ENCODE assay signal across 8 mouse cellular contexts in the genomic region with DNA sequence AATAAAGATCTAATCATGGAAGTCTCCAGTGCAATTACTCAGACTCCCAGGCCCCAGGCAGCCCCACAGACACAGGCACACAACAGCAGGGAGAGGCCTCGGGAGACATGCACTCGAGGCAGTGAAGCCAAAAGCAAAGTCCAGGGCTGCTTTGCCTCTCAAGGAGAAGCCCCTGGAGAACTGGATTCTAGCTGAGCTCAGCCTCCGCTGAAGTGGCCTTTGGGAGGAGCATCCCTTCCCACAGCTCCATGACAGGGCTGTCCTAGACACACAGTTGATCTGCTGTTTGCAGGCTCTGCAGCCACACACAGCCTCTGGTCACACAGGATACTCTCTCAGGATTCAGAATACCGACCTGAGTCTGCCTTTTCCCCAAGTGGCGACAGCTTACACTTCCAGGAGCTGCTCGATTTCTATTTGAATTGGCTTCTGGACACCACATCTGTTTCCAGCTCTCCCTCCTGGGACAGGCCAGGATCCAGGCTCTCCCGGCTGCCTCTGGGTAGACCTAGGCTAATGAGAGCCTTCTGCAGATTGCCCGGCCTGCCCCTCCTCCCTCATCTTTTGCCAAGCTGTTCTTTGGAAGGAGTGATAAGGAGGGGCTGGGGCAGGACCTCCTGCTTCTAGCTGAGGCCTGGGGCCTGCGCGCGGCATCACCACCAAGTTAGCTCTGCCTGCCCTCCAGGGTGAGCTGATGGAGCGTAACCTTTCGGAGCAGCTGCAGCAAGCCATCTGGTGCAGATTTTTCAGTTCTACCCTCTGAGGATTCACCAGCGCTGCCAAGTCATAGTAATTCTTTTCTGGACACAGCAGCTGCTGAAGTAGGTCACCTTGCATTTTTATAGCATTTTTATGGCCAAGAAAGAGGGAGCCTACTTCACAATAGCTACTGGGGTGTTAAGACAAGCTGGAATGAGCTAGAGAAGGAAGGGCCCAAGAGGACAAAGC. TPM values are rescaled to one million over a fixed set of nuclear protein-coding genes. Genes with fewer than 3 reads are reported as not detected.
A peak's percentile ranks its signal among the peaks of the same experiment; 100 is the strongest.
DNase-seq lines count a peak whose midpoint lies in the region; ATAC-seq lines count a peak whose summit lies in the region.

No protein-coding gene starts in this region.

- intact Hi-C loops in left cerebral cortex, postnatal 36 days (cut with DNase I), result loop anchor here (10.0 kb wide), 1 partner anchor 435 kb away; no protein-coding TSS in a partner anchor

- H3K27ac ChIP-seq in limb, embryonic 10.5 days, result peak overlapping the region; percentile 73
- peak overlapping the region; percentile 26; the same call in 1 of the 2 replicates for H3K27ac ChIP-seq in stomach, embryonic 15.5 days

- H3K9ac ChIP-seq in stomach, embryonic 15.5 days, result no peak overlapping the region

- ATAC-seq in stomach, embryonic 15.5 days (ENCODE audit: insufficient read depth, low FRiP score, low read depth), result no peak
- ATAC-seq in erythroid progenitor cell, adult 5-6 weeks (replicated peaks; ENCODE audit: low FRiP score, poor library complexity, severe bottlenecking), result no peak

- 15% methylated on average over 14 of the region's 14 CpGs for WGBS in limb, embryonic 10.5 days
- WGBS in stomach, embryonic 15.5 days, result 41% methylated on average over 14 of the region's 14 CpGs

- peak; percentile 62 to 73 for DNase-seq in left cerebral cortex, postnatal 36 days (ENCODE audit: low spot score in 2 of 2)
- no peak for DNase-seq in left cerebral cortex, adult 11 months (ENCODE audit: low spot score)
- DNase-seq in embryo, embryonic 10.5 days (ENCODE audit: low spot score), result peak; percentile 79
- peak; percentile 80 to 84 for DNase-seq in heart, adult 9 months (ENCODE audit: low spot score in 2 of 2)
- peak; percentile 68 for DNase-seq in limb, embryonic 10.5 days (ENCODE audit: low spot score)
- DNase-seq in spleen, postnatal 14 days (ENCODE audit: low spot score in 2 of 2), result no peak

- H3K9me3 ChIP-seq in limb, embryonic 10.5 days (replicated peaks), result no peaks in the 10 kb centered on the region
- no peaks in the 10 kb centered on the region for H3K9me3 ChIP-seq in stomach, embryonic 15.5 days

- no peak overlapping the region for H3K4me2 ChIP-seq in stomach, embryonic 15.5 days

- no peaks in the 10 kb centered on the region for H3K27me3 ChIP-seq in limb, embryonic 10.5 days (ENCODE audit: low read depth, poor library complexity, severe bottlenecking)
- H3K27me3 ChIP-seq in stomach, embryonic 15.5 days (replicated peaks), result no peaks in the 10 kb centered on the region

- H3K36me3 ChIP-seq in limb, embryonic 10.5 days, result peaks cover 50% of the 10 kb centered on the region
- no peaks in the 10 kb centered on the region for H3K36me3 ChIP-seq in stomach, embryonic 15.5 days

- no peak overlapping the region for H3K4me3 ChIP-seq in limb, embryonic 10.5 days
- no peak overlapping the region for H3K4me3 ChIP-seq in stomach, embryonic 15.5 days (replicated peaks)

- H3K4me1 ChIP-seq in limb, embryonic 10.5 days, result peaks cover 72% of the 10 kb centered on the region
- peaks cover 37% of the 10 kb centered on the region for H3K4me1 ChIP-seq in stomach, embryonic 15.5 days

RNA-seq across cellular contexts. Expression of gene BC034090, which starts 14.5 kb away (rescaled TPM):
- 10 to 100 TPM; 12.3 to 12.7 TPM for total RNA-seq in left cerebral cortex, postnatal 36 days (2021)
- polyA plus RNA-seq in limb, embryonic 10.5 days (2016; fragmentation: Nextera tagmentation; extraction: Ambion mirVana), result 5.2 and 6.8 TPM in 2 replicates
- polyA plus RNA-seq in stomach, embryonic 15.5 days (2015; fragmentation: Nextera tagmentation; extraction: Ambion mirVana), result 2.8 and 4.7 TPM in 2 replicates
- not detected in 2 replicates for total RNA-seq in erythroid progenitor cell, adult 5-6 weeks (2015; ENCODE audit: low replicate concordance)
- total RNA-seq in erythroid progenitor cell, adult 5-6 weeks (2017; ENCODE audit: low replicate concordance), result not detected in 2 replicates

Comparison
In these comparisons a context has a peak if more than half of its experiments do, and no peak if none do; other contexts are left out.
1. DNase-seq: peak in left cerebral cortex, postnatal 36 days (2 of 2), embryo, embryonic 10.5 days (single experiment), heart, adult 9 months (2 of 2) and limb, embryonic 10.5 days (single experiment); none in left cerebral cortex, adult 11 months (single experiment) and spleen, postnatal 14 days (0 of 2).
2. RNA of gene BC034090, which starts 14.5 kb away (total RNA-seq): 12.3 to 12.7 TPM in left cerebral cortex, postnatal 36 days; not detected in erythroid progenitor cell, adult 5-6 weeks; every median in the first group is over 10 times any median in the second.